Mouse (Mus musculus) hindbrain, embryonic 15.5 days (tissue): ENCODE results near the gene Gm19402. TPM values are rescaled to one million over a fixed set of nuclear protein-coding genes. Genes with fewer than 3 reads are reported as not detected.
A peak's percentile ranks its signal among the peaks of the same experiment; 100 is the strongest.

Experiments used
- ATAC-seq: fragments of 200-750 bp; cut with Nextera tagmentation; 2 replicates; pipeline ENCODE4 v1.8.0; 2017; ENCODE audit warnings: low read depth, moderate number of reproducible peaks, moderate TSS enrichment; ENCODE audit not compliant: low FRiP score
- H3K27ac ChIP-seq: fragments of 300-500 bp; sonication (generic); replicated peaks from 2 replicates; pipeline ENCODE4 v1.5.1; 2015; ENCODE audit warnings: mild to moderate bottlenecking, inconsistent platforms
- H3K27me3 ChIP-seq: fragments of 300-500 bp; sonication (generic); 2 replicates; pipeline ENCODE4 v1.6.1; 2015; ENCODE audit warnings: control low read depth, inconsistent platforms
- H3K36me3 ChIP-seq: fragments of 300-500 bp; sonication (generic); 2 replicates; pipeline ENCODE4 v1.6.1; 2015; ENCODE audit warnings: control low read depth, inconsistent platforms
- H3K4me1 ChIP-seq: fragments of 300-500 bp; sonication (generic); replicated peaks from 2 replicates; pipeline ENCODE4 v1.6.1; 2015; ENCODE audit warnings: control low read depth, inconsistent platforms
- H3K4me2 ChIP-seq: fragments of 300-500 bp; sonication (generic); 2 replicates; pipeline ENCODE4 v1.6.1; 2015; ENCODE audit warnings: moderate library complexity, mild to moderate bottlenecking, inconsistent platforms
- H3K4me3 ChIP-seq: fragments of 300-500 bp; sonication (generic); 2 replicates; pipeline ENCODE4 v1.5.1; 2015; ENCODE audit warnings: mild to moderate bottlenecking, inconsistent platforms
- H3K9ac ChIP-seq: fragments of 300-500 bp; sonication (generic); 2 replicates; pipeline ENCODE4 v1.6.1; 2015; ENCODE audit warnings: inconsistent platforms
- H3K9me3 ChIP-seq: fragments of 300-500 bp; sonication (generic); 2 replicates; pipeline ENCODE4 v1.6.1; 2016; ENCODE audit warnings: control low read depth, inconsistent platforms
- WGBS: fragments of 180-500 bp; shearing (Covaris S2); methylation state at CpG from one replicate; pipeline ENCODE4 v1.1.7; 2015; 5-methylcytosine and 5-hydroxymethylcytosine counted together
- polyA plus RNA-seq: library from polyadenylated mRNA; unstranded; fragments of >200 nt; fragmentation: Nextera tagmentation; extraction: Ambion mirVana; gene quantifications from 2 replicates; pipeline ENCODE4 v1.2.1, GENCODE M21; 2015

Gene Gm19402
- polyA plus RNA-seq, 1 experiment from 2014 or later = not detected

GRCm38 (mm10) chr10:77697133-77697532 is 6.6 kb upstream of the Gm19402 start, which contains the start of gene Gm9508:
Gm9508 (minus strand) TSS chr10:77697233.
- H3K9me3 ChIP-seq = no peaks in the 10 kb centered on the region
- no peak within 1 kb of the TSS for H3K4me3 ChIP-seq
- no peak within 1 kb of the TSS for H3K9ac ChIP-seq
- H3K27me3 ChIP-seq = no peaks in the 10 kb centered on the region
- no peaks in the 10 kb centered on the region for H3K4me1 ChIP-seq
- no peak within 1 kb of the TSS for H3K27ac ChIP-seq
- no peaks in the 10 kb centered on the region for H3K36me3 ChIP-seq
- WGBS = 43% methylated on average over 4 of the region's 4 CpGs
- no peak for ATAC-seq
- H3K4me2 ChIP-seq = no peak within 1 kb of the TSS

GRCm38 (mm10) chr10:77687021-77687420 is 3.5 kb downstream of the Gm19402 start:
- Histone ChIP-seq H3K27ac (no peak overlapping the region), H3K36me3 (no peaks in the 10 kb centered on the region), H3K9ac (no peak overlapping the region), H3K4me2 (no peak overlapping the region), H3K9me3 (no peaks in the 10 kb centered on the region), H3K27me3 (peaks cover 24% of the 10 kb centered on the region), H3K4me3 (no peak overlapping the region), H3K4me1 (peaks cover 15% of the 10 kb centered on the region; the same call in 1 of the 2 replicates)
- WGBS = 40% methylated on average over 10 of the region's 10 CpGs
- no peak for ATAC-seq

- 7% methylated on average over 22 of the region's 22 CpGs for WGBS
- no peak for ATAC-seq
- H3K4me1 ChIP-seq = peaks cover 15% of the 10 kb centered on the region; the same call in 1 of the 2 replicates
- H3K36me3 ChIP-seq = no peaks in the 10 kb centered on the region
- no peak within 1 kb of the TSS for H3K4me2 ChIP-seq
- no peak within 1 kb of the TSS for H3K27ac ChIP-seq
- peaks cover 24% of the 10 kb centered on the region for H3K27me3 ChIP-seq
- H3K9ac ChIP-seq = no peak within 1 kb of the TSS
- H3K9me3 ChIP-seq = no peaks in the 10 kb centered on the region
- no peak within 1 kb of the TSS for H3K4me3 ChIP-seq
These were observed 4.5 kb downstream of the Gm19402 start, which contains the start of gene Tspear for GRCm38 (mm10) chr10:77685895-77686664. Tspear (plus strand) TSS chr10:77686569.

- Histone ChIP-seq H3K4me3 (no peak overlapping the region), H3K27me3 (peaks cover 28% of the 10 kb centered on the region), H3K4me1 (peaks cover 15% of the 10 kb centered on the region; the same call in 1 of the 2 replicates), H3K9me3 (no peaks in the 10 kb centered on the region), H3K27ac (no peak overlapping the region), H3K4me2 (no peak overlapping the region), H3K36me3 (no peaks in the 10 kb centered on the region), H3K9ac (no peak overlapping the region)
- 37% methylated on average over 8 of the region's 8 CpGs for WGBS
- ATAC-seq = no peak
These were observed 6.4 kb downstream of the Gm19402 start for GRCm38 (mm10) chr10:77684181-77684580.

- Histone ChIP-seq H3K4me1 (peaks cover 16% of the 10 kb centered on the region), H3K27ac (no peak overlapping the region), H3K4me2 (no peak overlapping the region), H3K9me3 (no peaks in the 10 kb centered on the region), H3K36me3 (no peaks in the 10 kb centered on the region), H3K9ac (no peak overlapping the region), H3K4me3 (no peak overlapping the region), H3K27me3 (peaks cover 38% of the 10 kb centered on the region)
- WGBS = 76% methylated on average over 7 of the region's 7 CpGs
- no peak for ATAC-seq
These were observed 7.6 kb downstream of the Gm19402 start for GRCm38 (mm10) chr10:77682994-77683393.

GRCm38 (mm10) chr10:77677562-77677961 is 13.0 kb downstream of the Gm19402 start:
- Histone ChIP-seq H3K9me3 (no peaks in the 10 kb centered on the region), H3K4me3 (peak overlapping the region; percentile 32), H3K4me1 (peaks cover 11% of the 10 kb centered on the region), H3K27ac (no peak overlapping the region), H3K9ac (peak overlapping the region; percentile 21; the same call in 1 of the 2 replicates), H3K4me2 (peak overlapping the region; percentile 77), H3K36me3 (no peaks in the 10 kb centered on the region), H3K27me3 (peaks cover 40% of the 10 kb centered on the region)
- ATAC-seq = no peak
- 1% methylated on average over 35 of the region's 35 CpGs for WGBS

- Histone ChIP-seq H3K4me2 (no peak overlapping the region), H3K36me3 (no peaks in the 10 kb centered on the region), H3K4me1 (peaks cover 11% of the 10 kb centered on the region), H3K9me3 (no peaks in the 10 kb centered on the region), H3K27ac (no peak overlapping the region), H3K27me3 (peaks cover 32% of the 10 kb centered on the region), H3K4me3 (no peak overlapping the region), H3K9ac (no peak overlapping the region)
- WGBS = 66% methylated on average over 13 of the region's 13 CpGs
- ATAC-seq = no peak
These were observed 16.8 kb downstream of the Gm19402 start for GRCm38 (mm10) chr10:77673765-77674164.

GRCm38 (mm10) chr10:77671519-77671918 is 19.0 kb downstream of the Gm19402 start:
- no peak overlapping the region for H3K9ac ChIP-seq
- no peaks in the 10 kb centered on the region for H3K36me3 ChIP-seq
- 87% methylated on average over 4 of the region's 4 CpGs for WGBS
- H3K4me3 ChIP-seq = no peak overlapping the region
- no peak overlapping the region for H3K27ac ChIP-seq
- peaks cover 11% of the 10 kb centered on the region; the same call in 1 of the 2 replicates for H3K27me3 ChIP-seq
- no peaks in the 10 kb centered on the region for H3K9me3 ChIP-seq
- H3K4me2 ChIP-seq = no peak overlapping the region
- ATAC-seq = no peak
- H3K4me1 ChIP-seq = no peaks in the 10 kb centered on the region

GRCm38 (mm10) chr10:77670710-77671109 is 19.8 kb downstream of the Gm19402 start:
- Histone ChIP-seq H3K4me1 (no peaks in the 10 kb centered on the region), H3K9ac (no peak overlapping the region), H3K27ac (no peak overlapping the region), H3K36me3 (no peaks in the 10 kb centered on the region), H3K9me3 (no peaks in the 10 kb centered on the region), H3K4me3 (no peak overlapping the region), H3K27me3 (0 out of 2 replicates have a peak, but pooled peaks cover 3% of the 10 kb centered on the region), H3K4me2 (no peak overlapping the region)
- no peak for ATAC-seq
- 73% methylated on average over 4 of the region's 4 CpGs for WGBS

GRCm38 (mm10) chr10:77667402-77667801 is 23.2 kb downstream of the Gm19402 start:
- H3K4me2 ChIP-seq = no peak overlapping the region
- WGBS = 82% methylated on average over 4 of the region's 4 CpGs

GRCm38 (mm10) chr10:77666342-77666741 is 24.2 kb downstream of the Gm19402 start:
- H3K4me1 ChIP-seq = no peaks in the 10 kb centered on the region
- 67% methylated on average over 8 of the region's 8 CpGs for WGBS
- no peaks in the 10 kb centered on the region for H3K36me3 ChIP-seq
- H3K9ac ChIP-seq = no peak overlapping the region
- no peaks in the 10 kb centered on the region for H3K27me3 ChIP-seq
- no peak overlapping the region for H3K27ac ChIP-seq
- H3K4me2 ChIP-seq = no peak overlapping the region
- H3K9me3 ChIP-seq = no peaks in the 10 kb centered on the region
- ATAC-seq = no peak
- no peak overlapping the region for H3K4me3 ChIP-seq

More at GRCm38 (mm10) chr10:77667402-77667801, 23.2 kb downstream of the Gm19402 start:
- Histone ChIP-seq H3K4me1 (no peaks in the 10 kb centered on the region), H3K4me3 (no peak overlapping the region), H3K27me3 (no peaks in the 10 kb centered on the region), H3K27ac (no peak overlapping the region), H3K9me3 (no peaks in the 10 kb centered on the region), H3K9ac (no peak overlapping the region), H3K36me3 (no peaks in the 10 kb centered on the region)
- no peak for ATAC-seq

- Histone ChIP-seq H3K4me2 (peak overlapping the region; percentile 27), H3K27ac (no peak overlapping the region), H3K36me3 (no peaks in the 10 kb centered on the region), H3K27me3 (no peaks in the 10 kb centered on the region), H3K9me3 (no peaks in the 10 kb centered on the region), H3K4me1 (no peaks in the 10 kb centered on the region), H3K9ac (no peak overlapping the region), H3K4me3 (no peak overlapping the region)
- peak; percentile 49; the same call in 1 of the 2 replicates for ATAC-seq
- 57% methylated on average over 43 of the region's 43 CpGs for WGBS
These were observed 26.4 kb downstream of the Gm19402 start for GRCm38 (mm10) chr10:77663949-77664665.
